Mouse (Mus musculus): ENCODE measurements around the gene Cnot8.

DNA sequence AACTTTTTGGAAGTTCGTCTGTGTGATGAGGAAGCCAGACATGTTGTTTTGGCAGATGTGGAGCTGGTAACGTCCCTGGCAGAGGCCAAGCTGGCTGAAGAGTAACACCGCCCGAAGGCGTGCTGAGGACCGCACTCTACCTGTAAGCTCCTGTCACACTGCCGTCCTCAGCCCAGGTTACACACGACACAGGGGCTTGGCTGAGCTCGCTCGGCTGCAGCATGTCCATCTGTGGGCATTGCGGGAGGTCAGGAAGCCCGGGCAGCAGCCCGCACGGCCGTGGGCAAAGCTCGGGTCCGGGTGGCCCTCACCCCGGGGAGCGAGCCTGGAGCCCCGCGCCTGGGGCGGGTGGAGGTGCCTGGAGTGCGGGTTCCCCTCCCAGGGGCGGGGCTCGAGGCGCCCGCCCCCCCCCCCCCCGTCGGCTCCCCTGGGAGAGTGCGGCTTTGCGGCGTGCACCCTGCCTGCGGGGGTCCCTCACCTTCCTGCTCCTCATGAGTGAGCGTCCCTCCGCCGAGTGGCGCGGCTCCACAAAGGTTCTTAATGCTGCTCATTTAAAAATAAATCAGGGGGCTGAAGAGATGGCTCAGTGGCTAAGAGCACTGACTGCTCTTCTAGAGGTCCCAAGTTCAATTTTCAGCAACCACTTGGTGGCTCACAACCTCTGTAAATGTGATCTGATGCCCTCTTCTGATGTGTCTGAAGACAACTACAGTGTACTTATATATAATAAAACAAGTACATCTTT is 6.2 kb upstream of the Cnot8 start:
- TF ChIP-seq CTCF (IDR thresholded peaks at IDR 0.05; ENCODE audit: low read depth) (no peak), EP300 (IDR thresholded peaks at IDR 0.05; ENCODE audit: low read depth) (no peak)

Measured in liver, postnatal 0 days (tissue).